Mouse (Mus musculus) adrenal gland, adult 8-10 months (tissue): ENCODE results near the gene Taf13. TPM values are rescaled to one million over a fixed set of nuclear protein-coding genes. Genes with fewer than 3 reads are reported as not detected.
A peak's percentile ranks its signal among the peaks of the same experiment; 100 is the strongest.
"Not testable (repeated sequence)": the region's sequence is repeated elsewhere in the genome, so short reads cannot be mapped to it uniquely, and the experiment has no call there.

Source experiments
- DNase-seq: peaks from one replicate; pipeline ENCODE4 v3.0.0; 2022
- total RNA-seq, 4 experiments: library from RNA; stranded (reverse); gene quantifications; 2 replicates each; pipeline ENCODE4 v1.2.4; 2022

The Taf13 gene
- 10 to 100 TPM; 26.3 to 35.0 (median 29.7) TPM for total RNA-seq

GRCm38 (mm10) chr3:108571443-108572294 is at the start of gene Taf13:
TSS of gene Taf13 (plus strand) at chr3:108571698.
- peak; percentile 94 for DNase-seq

DNA sequence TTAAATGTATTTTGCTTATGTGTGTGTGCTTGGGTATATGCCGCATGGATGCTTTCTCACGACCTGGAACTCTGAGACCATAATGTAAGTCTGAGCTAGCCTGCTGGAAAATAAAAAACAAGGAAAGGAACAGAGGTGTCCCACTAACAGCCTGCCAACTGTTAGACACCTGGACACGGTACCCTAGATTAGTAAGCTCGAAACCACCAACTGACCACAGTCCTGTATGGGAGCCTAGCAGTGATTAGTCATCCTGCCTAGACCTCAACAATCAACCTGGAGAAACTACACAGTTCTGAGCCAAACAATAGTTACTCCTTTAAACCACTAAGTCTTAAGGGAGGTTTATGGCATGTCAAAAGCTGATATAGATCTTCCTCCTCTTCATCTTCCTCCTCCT is 48.1 kb upstream of the Taf13 start:
- DNase-seq: no peak

DNA sequence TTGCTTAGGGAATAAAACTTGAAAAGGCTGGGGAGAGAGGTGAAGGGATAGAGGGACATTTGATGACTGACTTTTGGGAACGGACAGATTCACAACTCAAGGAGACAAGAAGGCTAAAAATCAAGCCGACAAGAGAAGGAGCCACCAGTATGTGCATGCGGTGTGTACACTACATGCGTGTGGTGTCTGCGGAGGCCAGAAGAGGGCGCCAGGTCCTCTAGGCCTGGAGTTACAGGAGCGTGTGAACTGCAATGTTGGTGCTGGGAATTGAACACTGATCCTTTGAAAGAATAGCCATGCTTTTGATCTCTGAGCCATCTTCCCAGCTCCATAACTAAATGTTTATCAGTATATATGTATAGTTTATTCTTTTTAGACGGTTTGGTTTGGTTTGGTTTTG is 43.0 kb upstream of the Taf13 start:
- no peak for DNase-seq

GRCm38 (mm10) chr3:108533114-108533885 is 38.2 kb upstream of the Taf13 start:
- no peak for DNase-seq

GRCm38 (mm10) chr3:108533951-108534350 is 37.5 kb upstream of the Taf13 start, which contains the start of gene 1700013F07Rik:
TSS of gene 1700013F07Rik (plus strand) at chr3:108534150.
- peak; percentile 20 for DNase-seq

GRCm38 (mm10) chr3:108535896-108536516 is 35.5 kb upstream of the Taf13 start:
- DNase-seq: no peak

GRCm38 (mm10) chr3:108536517-108537260 is 34.8 kb upstream of the Taf13 start, which contains the start of gene 5330417C22Rik:
TSS of gene 5330417C22Rik (minus strand) at chr3:108536536.
- peak; percentile 15 for DNase-seq

DNA sequence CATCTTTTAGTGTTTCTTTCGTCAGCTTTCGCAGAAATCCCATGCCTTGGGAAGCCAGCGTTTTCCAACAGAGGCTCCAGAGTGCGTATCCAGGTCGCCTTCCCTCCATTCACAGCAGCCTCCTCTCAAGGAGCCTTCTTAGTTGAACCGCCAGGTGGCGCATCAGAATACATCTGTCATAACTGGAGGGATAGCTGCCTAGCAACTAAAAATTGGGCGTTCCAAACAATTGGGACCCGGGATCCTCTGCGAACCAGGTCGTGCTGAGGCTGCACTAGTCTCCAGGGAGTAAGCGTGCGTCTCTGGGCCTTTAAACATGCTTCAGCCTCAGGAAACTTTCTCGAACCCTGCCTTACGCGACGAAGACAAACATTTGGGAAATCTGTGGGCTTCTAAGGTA is 34.2 kb upstream of the Taf13 start:
- peak; percentile 84 for DNase-seq

DNA sequence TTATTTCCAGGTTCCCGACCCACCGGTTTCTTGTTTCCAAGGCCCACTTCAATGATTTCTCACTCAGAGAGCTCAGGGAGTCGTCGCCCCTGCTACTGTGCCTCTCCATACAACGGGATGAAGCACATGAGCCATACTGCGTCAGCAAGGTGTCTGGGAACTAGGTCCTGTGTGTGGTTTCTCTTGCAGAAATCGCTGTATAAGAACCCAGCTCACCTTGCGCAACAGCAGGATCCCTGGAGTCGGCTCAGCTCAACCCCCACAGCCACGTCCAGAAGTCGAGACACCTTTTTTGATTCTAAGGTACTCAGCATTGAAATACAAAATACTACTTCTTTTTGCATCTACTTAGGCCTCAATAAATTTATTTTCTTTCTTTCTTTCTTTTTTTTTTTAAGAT is 29.2 kb upstream of the Taf13 start:
- DNase-seq: no peak

- DNase-seq: no peak
Observed at GRCm38 (mm10) chr3:108554111-108554561, 17.4 kb upstream of the Taf13 start.

- DNase-seq: peak; percentile 91
Observed at GRCm38 (mm10) chr3:108554587-108555312, 16.7 kb upstream of the Taf13 start.

DNA sequence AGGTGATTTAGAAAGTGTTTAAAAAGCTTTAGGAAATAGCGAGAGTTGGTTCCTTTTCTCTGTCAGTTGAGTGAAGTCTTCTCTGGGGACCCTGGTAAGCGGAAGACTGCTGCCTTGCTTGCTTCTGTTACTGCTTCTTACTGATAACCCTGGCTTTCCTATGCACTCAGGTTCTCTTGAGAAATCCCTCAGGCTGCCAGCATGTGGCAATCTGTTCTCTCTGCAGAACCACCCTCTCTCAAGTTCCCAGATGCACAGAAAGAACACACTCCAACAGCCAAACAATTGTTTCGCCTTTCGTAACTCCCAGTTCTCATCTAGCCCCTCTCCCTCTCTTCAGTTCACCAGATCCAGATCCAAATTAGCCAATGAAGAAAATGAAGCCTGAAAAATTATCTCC is 13.6 kb upstream of the Taf13 start:
- DNase-seq: no peak

GRCm38 (mm10) chr3:108562133-108562730 is 9.3 kb upstream of the Taf13 start, which contains the start of gene Tmem167b:
TSS of gene Tmem167b (minus strand) at chr3:108562466.
- peak; percentile 96 for DNase-seq

DNA sequence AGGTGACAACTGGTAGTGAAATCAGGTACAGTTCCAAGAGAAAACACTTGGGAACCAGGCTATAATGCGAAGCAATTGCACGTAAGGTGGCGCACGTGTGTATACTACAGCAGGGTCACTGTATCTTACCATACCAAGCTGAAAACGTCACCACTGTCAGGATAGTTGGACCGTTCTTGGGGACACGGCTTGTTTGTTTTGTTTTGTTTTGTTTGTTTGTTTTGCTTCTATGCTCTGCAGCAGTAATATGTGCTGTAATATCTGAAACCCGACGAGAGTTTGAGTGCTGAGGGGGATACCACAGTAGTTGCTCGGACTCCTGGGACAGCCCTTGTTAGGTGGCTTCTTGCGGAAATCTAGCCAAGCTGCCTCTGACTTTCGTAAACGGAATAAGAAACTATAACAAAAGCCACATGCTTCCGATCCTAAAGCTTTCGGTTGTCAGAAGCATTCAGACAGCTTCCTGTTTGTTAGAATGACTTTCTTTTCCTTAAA is 8.7 kb upstream of the Taf13 start:
- no peak for DNase-seq

DNA sequence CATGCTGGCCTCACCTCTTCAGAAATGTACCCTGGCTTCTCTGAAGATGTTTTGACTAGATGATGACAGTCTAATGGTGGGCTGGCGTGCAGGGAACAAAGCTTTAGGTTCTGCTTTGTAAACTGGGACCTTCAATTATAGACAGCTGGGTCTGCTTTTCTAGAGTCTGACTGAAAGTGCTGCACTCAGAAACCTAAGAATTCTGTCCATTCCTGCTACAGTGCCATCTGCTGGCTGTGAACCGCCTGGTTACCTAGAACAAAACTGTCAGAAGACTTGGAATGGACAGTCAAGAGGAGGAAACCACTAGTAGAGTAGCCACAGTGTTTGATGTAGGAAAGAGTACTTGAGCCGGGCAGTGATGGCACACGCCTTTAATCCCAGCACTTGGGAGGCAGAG is 8.2 kb upstream of the Taf13 start:
- peak; percentile 70 for DNase-seq

GRCm38 (mm10) chr3:108567990-108568877 is 3.3 kb upstream of the Taf13 start:
- DNase-seq: no peak

- DNase-seq: not testable (repeated sequence)
Observed at GRCm38 (mm10) chr3:108569636-108570035, 1.9 kb upstream of the Taf13 start.

DNA sequence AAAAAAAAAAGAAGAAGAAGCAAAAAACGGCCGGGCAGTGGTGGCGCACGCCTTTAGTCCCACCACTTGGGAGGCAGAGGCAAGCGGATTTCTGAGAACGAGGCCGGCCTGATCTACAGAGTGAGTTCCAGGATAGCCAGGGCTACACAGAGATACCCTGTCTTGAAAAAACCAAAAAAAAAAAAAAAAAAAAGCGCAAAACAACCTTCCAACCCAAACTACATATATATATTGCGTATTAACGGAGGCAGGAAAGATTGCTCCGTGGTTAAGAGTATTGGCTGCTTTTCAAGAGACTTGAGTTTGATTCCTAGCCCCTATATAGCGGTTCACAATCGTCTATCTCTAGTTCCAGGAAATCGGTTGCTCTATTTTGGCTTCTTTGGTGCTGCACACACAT is 685 bp upstream of the Taf13 start:
- DNase-seq: no peak

DNA sequence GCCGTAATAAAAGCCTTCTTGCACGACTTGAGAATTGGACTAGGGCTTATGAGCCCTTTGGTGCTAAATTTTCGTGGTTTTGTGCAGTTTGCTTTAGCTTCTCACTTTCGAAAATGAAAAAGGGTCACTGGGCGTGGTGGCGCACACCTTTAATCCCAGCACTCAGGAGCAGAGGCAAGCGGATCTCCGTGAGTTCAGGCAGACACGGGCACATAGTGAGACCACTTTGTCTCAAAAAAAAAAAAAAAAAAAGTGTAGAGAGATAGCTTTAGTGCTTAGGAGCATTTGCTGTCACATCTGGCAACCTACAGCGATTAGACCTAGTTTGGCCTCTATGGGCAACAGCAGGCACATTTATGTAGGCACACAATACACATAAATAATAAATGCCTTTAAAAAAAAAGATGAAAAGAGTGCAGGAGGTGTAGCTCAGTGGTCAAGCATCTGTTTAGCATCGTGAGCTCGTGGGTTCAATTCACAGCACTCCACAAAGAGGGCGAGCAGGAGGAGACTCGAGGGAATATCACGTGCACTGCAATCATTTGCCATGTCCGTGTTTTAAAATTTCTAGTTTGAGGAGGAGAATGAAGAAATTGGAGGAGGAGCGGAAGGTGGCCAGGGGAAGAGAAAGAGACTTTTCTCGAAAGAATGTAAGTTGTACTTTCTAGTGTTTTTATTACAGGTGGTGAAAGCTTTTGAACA is 962 bp downstream of the Taf13 start:
- no peak for DNase-seq
